Mouse (Mus musculus): ENCODE results near the gene Mkrn1.
"Not testable (repeated sequence)": the region's sequence is repeated elsewhere in the genome, so short reads cannot be mapped to it uniquely, and the experiment has no call there.

Mkrn1 gene

GRCm38 (mm10) chr6:39429007-39429788 is 8.9 kb upstream of the Mkrn1 start:
- DNase-seq = no peak

GRCm38 (mm10) chr6:39427276-39428003 is 7.2 kb upstream of the Mkrn1 start:
- no peak for DNase-seq

- no peak for DNase-seq
Measured at GRCm38 (mm10) chr6:39426725-39427124, 6.5 kb upstream of the Mkrn1 start.

GRCm38 (mm10) chr6:39425181-39425580 is 4.9 kb upstream of the Mkrn1 start:
- DNase-seq = no peak

GRCm38 (mm10) chr6:39423686-39424085 is 3.4 kb upstream of the Mkrn1 start:
- DNase-seq = no peak

GRCm38 (mm10) chr6:39423130-39423551 is 2.9 kb upstream of the Mkrn1 start:
- DNase-seq = no peak

- no peak for DNase-seq
Measured at GRCm38 (mm10) chr6:39420867-39421266, 605 bp upstream of the Mkrn1 start.

GRCm38 (mm10) chr6:39419386-39419850 is 844 bp downstream of the Mkrn1 start:
- peak; percentile 19 for DNase-seq

GRCm38 (mm10) chr6:39416654-39417053 is 3.6 kb downstream of the Mkrn1 start:
- DNase-seq = not testable (repeated sequence)

- DNase-seq = peak; percentile 29
Measured at GRCm38 (mm10) chr6:39415762-39416161, 4.5 kb downstream of the Mkrn1 start.

- no peak for DNase-seq
Measured at GRCm38 (mm10) chr6:39414106-39414505, 6.2 kb downstream of the Mkrn1 start.

GRCm38 (mm10) chr6:39406480-39406879 is 13.8 kb downstream of the Mkrn1 start:
- no peak for DNase-seq

GRCm38 (mm10) chr6:39403136-39403535 is 17.1 kb downstream of the Mkrn1 start:
- no peak for DNase-seq

- DNase-seq = no peak
Measured at GRCm38 (mm10) chr6:39400343-39400742, 19.9 kb downstream of the Mkrn1 start.

- no peak for DNase-seq
Measured at GRCm38 (mm10) chr6:39398342-39398741, 21.9 kb downstream of the Mkrn1 start.

GRCm38 (mm10) chr6:39397046-39397445 is 23.2 kb downstream of the Mkrn1 start:
- no peak for DNase-seq

GRCm38 (mm10) chr6:39395916-39396315 is 24.3 kb downstream of the Mkrn1 start:
- no peak for DNase-seq

- DNase-seq = no peak
Measured at GRCm38 (mm10) chr6:39395471-39395870, 24.8 kb downstream of the Mkrn1 start.

- no peak for DNase-seq
Measured at GRCm38 (mm10) chr6:39389988-39390387, 30.3 kb downstream of the Mkrn1 start.

GRCm38 (mm10) chr6:39381125-39381880 is 39.0 kb downstream of the Mkrn1 start, which contains the start of gene Rab19:
Rab19 (plus strand) TSS chr6:39381175.
- DNase-seq = peak; percentile 45

GRCm38 (mm10) chr6:39380276-39380675 is 40.0 kb downstream of the Mkrn1 start:
- DNase-seq = no peak

GRCm38 (mm10) chr6:39379749-39380148 is 40.5 kb downstream of the Mkrn1 start:
- DNase-seq = no peak

- no peak for DNase-seq
Measured at GRCm38 (mm10) chr6:39379224-39379623, 41.0 kb downstream of the Mkrn1 start.
